ENCODE assay signal across 8 mouse cellular contexts in the genomic region with DNA sequence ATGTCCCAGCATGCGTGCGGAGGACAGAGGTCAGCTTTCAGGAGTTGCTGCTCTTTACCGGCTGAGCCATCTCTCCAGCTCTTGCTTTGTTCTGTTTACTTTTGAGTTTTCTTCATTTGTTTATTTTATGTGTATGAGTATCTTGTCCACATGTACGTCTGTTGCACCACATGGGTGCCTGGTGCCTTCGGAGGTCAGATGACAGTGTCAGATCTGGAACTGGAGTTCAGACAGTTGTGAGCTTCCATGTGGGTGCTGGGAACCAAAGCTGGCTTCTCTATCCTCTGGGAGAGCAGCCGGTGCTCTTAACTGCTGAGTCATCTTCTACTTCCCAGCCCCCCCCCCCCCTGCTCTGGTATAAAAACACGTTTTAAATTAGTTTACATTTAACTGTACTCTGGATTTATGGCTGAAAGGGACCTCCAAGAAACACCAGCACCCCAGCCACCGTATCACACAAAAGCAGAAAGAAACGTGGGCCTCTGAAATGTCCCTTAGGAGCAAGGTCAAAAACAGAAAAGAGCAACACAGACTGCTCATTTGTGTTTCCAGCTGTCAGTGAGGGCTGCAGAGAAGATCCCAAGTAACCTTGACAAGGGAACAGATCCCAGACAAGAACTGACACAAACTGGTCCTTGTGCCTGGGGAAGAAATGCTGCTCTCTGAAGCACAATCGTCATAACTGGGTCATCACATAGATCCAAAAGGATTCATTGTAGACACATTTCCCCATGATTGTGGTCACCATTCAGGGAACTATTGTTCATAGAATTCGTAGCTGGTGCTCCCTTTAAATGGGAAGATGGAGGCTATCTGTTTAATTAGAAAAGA. TPM values are rescaled to one million over a fixed set of nuclear protein-coding genes. Genes with fewer than 3 reads are reported as not detected.
A peak's percentile ranks its signal among the peaks of the same experiment; 100 is the strongest.
DNase-seq lines count a peak whose midpoint lies in the region; ATAC-seq and TF ChIP-seq lines count a peak whose summit lies in the region.

No protein-coding gene starts in this region.

- H3K9me3 ChIP-seq in hindbrain, embryonic 10.5 days, result no peaks in the 10 kb centered on the region
- no peaks in the 10 kb centered on the region for H3K9me3 ChIP-seq in hindbrain, embryonic 14.5 days (ENCODE audit: control insufficient read depth, low read length)
- H3K9me3 ChIP-seq in E14TG2a.4 (ENCODE audit: low read length), result no peaks in the 10 kb centered on the region
- H3K9me3 ChIP-seq in embryonic facial prominence, embryonic 12.5 days, result no peaks in the 10 kb centered on the region
- no peaks in the 10 kb centered on the region for H3K9me3 ChIP-seq in liver, embryonic 12.5 days (replicated peaks)

- no peak overlapping the region for H3K4me3 ChIP-seq in hindbrain, embryonic 10.5 days
- H3K4me3 ChIP-seq in hindbrain, embryonic 14.5 days (replicated peaks; ENCODE audit: low read length), result no peak overlapping the region
- H3K4me3 ChIP-seq in E14TG2a.4 (replicated peaks; ENCODE audit: low read length), result peak overlapping the region; percentile 62
- no peak overlapping the region for H3K4me3 ChIP-seq in embryonic facial prominence, embryonic 12.5 days
- H3K4me3 ChIP-seq in liver, embryonic 12.5 days, result peak overlapping the region; percentile 35
- no peak overlapping the region for H3K4me3 ChIP-seq in left cerebral cortex, adult 2 months

- H3K4me1 ChIP-seq in hindbrain, embryonic 10.5 days (replicated peaks), result peaks cover 9% of the 10 kb centered on the region
- H3K4me1 ChIP-seq in hindbrain, embryonic 14.5 days (replicated peaks; ENCODE audit: control insufficient read depth, insufficient read depth, low read length), result no peaks in the 10 kb centered on the region
- peaks cover 39% of the 10 kb centered on the region for H3K4me1 ChIP-seq in E14TG2a.4 (replicated peaks; ENCODE audit: low read depth, low read length)
- H3K4me1 ChIP-seq in embryonic facial prominence, embryonic 12.5 days, result no peaks in the 10 kb centered on the region; the same call in 1 of the 2 replicates
- peaks cover 70% of the 10 kb centered on the region for H3K4me1 ChIP-seq in liver, embryonic 12.5 days

- no peak overlapping the region for H3K4me2 ChIP-seq in hindbrain, embryonic 14.5 days (replicated peaks)
- H3K4me2 ChIP-seq in embryonic facial prominence, embryonic 12.5 days (replicated peaks), result peak overlapping the region; percentile 9
- H3K4me2 ChIP-seq in liver, embryonic 12.5 days, result peak overlapping the region; percentile 63

- TF ChIP-seq CTCF in E14TG2a.4 (conservative IDR thresholded peaks at IDR 0.05; ENCODE audit: low read length), result no peak
- TF ChIP-seq CTCF in left cerebral cortex, adult 2 months (IDR thresholded peaks at IDR 0.05), result no peak

- no peaks in the 10 kb centered on the region for H3K36me3 ChIP-seq in hindbrain, embryonic 10.5 days
- H3K36me3 ChIP-seq in hindbrain, embryonic 14.5 days (replicated peaks; ENCODE audit: control insufficient read depth, insufficient read depth), result no peaks in the 10 kb centered on the region
- H3K36me3 ChIP-seq in E14TG2a.4 (ENCODE audit: insufficient read depth, low read length), result no peaks in the 10 kb centered on the region
- no peaks in the 10 kb centered on the region for H3K36me3 ChIP-seq in embryonic facial prominence, embryonic 12.5 days
- no peaks in the 10 kb centered on the region for H3K36me3 ChIP-seq in liver, embryonic 12.5 days

- ATAC-seq in hindbrain, embryonic 14.5 days (ENCODE audit: low FRiP score), result no peak
- ATAC-seq in embryonic facial prominence, embryonic 12.5 days (ENCODE audit: insufficient number of reproducible peaks, insufficient read depth, low FRiP score, low TSS enrichment), result no peak
- peak; percentile 27; the same call in 1 of the 2 replicates for ATAC-seq in liver, embryonic 12.5 days
- ATAC-seq in granulocyte monocyte progenitor cell, adult 5-6 weeks (replicated peaks; ENCODE audit: poor library complexity, severe bottlenecking), result no peak

- H3K27ac ChIP-seq in hindbrain, embryonic 10.5 days, result peak overlapping the region; percentile 73
- H3K27ac ChIP-seq in hindbrain, embryonic 14.5 days, result no peak overlapping the region
- H3K27ac ChIP-seq in embryonic facial prominence, embryonic 12.5 days, result peak overlapping the region; percentile 43
- peak overlapping the region; percentile 98 for H3K27ac ChIP-seq in liver, embryonic 12.5 days
- no peak overlapping the region for H3K27ac ChIP-seq in left cerebral cortex, adult 2 months

- no peak overlapping the region for H3K9ac ChIP-seq in hindbrain, embryonic 14.5 days
- H3K9ac ChIP-seq in embryonic facial prominence, embryonic 12.5 days, result no peak overlapping the region
- peak overlapping the region; percentile 66 for H3K9ac ChIP-seq in liver, embryonic 12.5 days

- WGBS in hindbrain, embryonic 10.5 days, result 78% methylated on average over 11 of the region's 11 CpGs
- 74% methylated on average over 11 of the region's 11 CpGs for WGBS in hindbrain, embryonic 14.5 days
- 67% methylated on average over 11 of the region's 11 CpGs for WGBS in embryonic facial prominence, embryonic 12.5 days
- 27% methylated on average over 11 of the region's 11 CpGs for WGBS in liver, embryonic 12.5 days (ENCODE audit: insufficient replicate concordance)

- intact Hi-C loops in left cerebral cortex, adult 2 months (cut with DNase I), result no loop called here

- no peaks in the 10 kb centered on the region for H3K27me3 ChIP-seq in hindbrain, embryonic 10.5 days (ENCODE audit: insufficient read depth, poor library complexity, severe bottlenecking)
- H3K27me3 ChIP-seq in hindbrain, embryonic 14.5 days (ENCODE audit: control insufficient read depth, insufficient read depth, low read length), result no peaks in the 10 kb centered on the region
- no peaks in the 10 kb centered on the region for H3K27me3 ChIP-seq in E14TG2a.4 (ENCODE audit: insufficient read depth, low read length)
- no peaks in the 10 kb centered on the region for H3K27me3 ChIP-seq in embryonic facial prominence, embryonic 12.5 days
- H3K27me3 ChIP-seq in liver, embryonic 12.5 days (replicated peaks), result no peaks in the 10 kb centered on the region

- no peak for DNase-seq in hindbrain, embryonic 10.5 days (ENCODE audit: low spot score)
- DNase-seq in hindbrain, embryonic 14.5 days (ENCODE audit: low spot score), result no peak
- DNase-seq in left cerebral cortex, adult 2 months (ENCODE audit: extremely low spot score in 1 of 2, low spot score in 2 of 2), result no peak
- DNase-seq in cerebellum, postnatal 25 days, result no peak

RNA-seq across cellular contexts. Expression of gene Prdm10, which starts 26.3 kb away (rescaled TPM):
- 7.9 and 8.9 TPM in 2 replicates for polyA plus RNA-seq in hindbrain, embryonic 10.5 days (2016; fragmentation: Nextera tagmentation; extraction: Ambion mirVana)
- 7.9 and 9.7 TPM in 2 replicates for polyA plus RNA-seq in hindbrain, embryonic 14.5 days (2014; fragmentation: Nextera tagmentation; extraction: Ambion mirVana)
- 6.7 and 7.8 TPM in 2 replicates for polyA plus RNA-seq in embryonic facial prominence, embryonic 12.5 days (2016; fragmentation: Nextera tagmentation; extraction: Ambion mirVana)
- polyA plus RNA-seq in liver, embryonic 12.5 days (2016; fragmentation: Nextera tagmentation; extraction: Ambion mirVana), result 4.1 and 4.7 TPM in 2 replicates
- 12.4 and 14.1 TPM in 2 replicates for total RNA-seq in granulocyte monocyte progenitor cell, adult 5-6 weeks (2014; fragmentation: Nextera tagmentation)
- total RNA-seq in granulocyte monocyte progenitor cell, adult 5-6 weeks (2017), result 6.4 and 7.3 TPM in 2 replicates
- total RNA-seq in left cerebral cortex, adult 2 months (2021), result 10 to 100 TPM; 23.1 to 24.5 TPM

RNA-seq across cellular contexts. Expression of gene Aplp2, which starts 42.5 kb away (rescaled TPM):
- 220 and 243 TPM in 2 replicates for polyA plus RNA-seq in hindbrain, embryonic 10.5 days (2016; fragmentation: Nextera tagmentation; extraction: Ambion mirVana)
- polyA plus RNA-seq in hindbrain, embryonic 14.5 days (2014; fragmentation: Nextera tagmentation; extraction: Ambion mirVana), result 398 and 452 TPM in 2 replicates
- 196 and 202 TPM in 2 replicates for polyA plus RNA-seq in embryonic facial prominence, embryonic 12.5 days (2016; fragmentation: Nextera tagmentation; extraction: Ambion mirVana)
- 210 and 212 TPM in 2 replicates for polyA plus RNA-seq in liver, embryonic 12.5 days (2016; fragmentation: Nextera tagmentation; extraction: Ambion mirVana)
- total RNA-seq in granulocyte monocyte progenitor cell, adult 5-6 weeks (2014; fragmentation: Nextera tagmentation), result 28.1 and 32.6 TPM in 2 replicates
- 34.1 and 34.9 TPM in 2 replicates for total RNA-seq in granulocyte monocyte progenitor cell, adult 5-6 weeks (2017)
- 100 to 1,000 TPM; 568 to 604 TPM for total RNA-seq in left cerebral cortex, adult 2 months (2021)

Comparison
In these comparisons a context has a peak if more than half of its experiments do, and no peak if none do; other contexts are left out.
1. H3K27ac ChIP-seq: peak in hindbrain, embryonic 10.5 days (single experiment), embryonic facial prominence, embryonic 12.5 days (single experiment) and liver, embryonic 12.5 days (single experiment); none in hindbrain, embryonic 14.5 days (single experiment) and left cerebral cortex, adult 2 months (single experiment).
2. H3K4me3 ChIP-seq: peak in E14TG2a.4 (single experiment) and liver, embryonic 12.5 days (single experiment); none in hindbrain, embryonic 10.5 days (single experiment), hindbrain, embryonic 14.5 days (single experiment), embryonic facial prominence, embryonic 12.5 days (single experiment) and left cerebral cortex, adult 2 months (single experiment).